Mouse (Mus musculus) c-Kit-positive CD71-positive TER-119-negative erythroid progenitor cells, embryonic 14.5 days (primary cell): ENCODE measurements at regions not wholly inside any gene's neighbourhood (a gene's known extent, or its start where the extent isn't known, plus 50 kb on each side); places are given as distances from the start of the nearest gene placed in this dataset.

ENCODE experiments used
- DNase-seq: peaks from one replicate; pipeline ENCODE4 v3.0.0-alpha.2; 2013; ENCODE audit warnings: low read depth

- DNase-seq, result no peak
Observed at GRCm38 (mm10) chr11:57958233-57958632, 50.6 kb upstream of the Larp1 start.

- no peak for DNase-seq
Observed at GRCm38 (mm10) chr11:57956909-57957308, 52.0 kb upstream of the Larp1 start.

- DNase-seq, result no peak
Observed at GRCm38 (mm10) chr11:57956076-57956475, 52.8 kb upstream of the Larp1 start.

- no peak for DNase-seq
Observed at GRCm38 (mm10) chr11:57955476-57955875, 53.4 kb upstream of the Larp1 start.

- DNase-seq, result peak; percentile 96
Observed at GRCm38 (mm10) chr11:57954510-57955184, 54.2 kb upstream of the Larp1 start.

- DNase-seq, result no peak
Observed at GRCm38 (mm10) chr11:57953694-57954093, 55.2 kb upstream of the Larp1 start.

GRCm38 (mm10) chr11:57952619-57953018 is 56.2 kb upstream of the Larp1 start:
- peak; percentile 87 for DNase-seq

- DNase-seq, result no peak
Observed at GRCm38 (mm10) chr11:57951541-57952326, 57.1 kb upstream of the Larp1 start.

- peak; percentile 76 for DNase-seq
Observed at GRCm38 (mm10) chr11:57950989-57951388, 57.9 kb upstream of the Larp1 start.

GRCm38 (mm10) chr11:57949067-57949466 is 59.8 kb upstream of the Larp1 start:
- DNase-seq, result no peak

- no peak for DNase-seq
Observed at GRCm38 (mm10) chr11:57947347-57947746, 61.5 kb upstream of the Larp1 start.

- no peak for DNase-seq
Observed at GRCm38 (mm10) chr11:57934391-57934850, 74.4 kb upstream of the Larp1 start.

- no peak for DNase-seq
Observed at GRCm38 (mm10) chr11:57933065-57933464, 75.8 kb upstream of the Larp1 start.

GRCm38 (mm10) chr11:57929506-57929905 is 79.4 kb upstream of the Larp1 start:
- DNase-seq, result no peak

GRCm38 (mm10) chr11:57920263-57920662 is 87.6 kb upstream of the Hand1 start:
- no peak for DNase-seq

GRCm38 (mm10) chr11:57918447-57919059 is 85.9 kb upstream of the Hand1 start:
- DNase-seq, result no peak

- no peak for DNase-seq
Observed at GRCm38 (mm10) chr11:57917974-57918373, 85.4 kb upstream of the Hand1 start.

GRCm38 (mm10) chr11:57916016-57916415 is 83.4 kb upstream of the Hand1 start:
- DNase-seq, result no peak

GRCm38 (mm10) chr11:57913801-57914560 is 81.4 kb upstream of the Hand1 start:
- no peak for DNase-seq

GRCm38 (mm10) chr11:57913020-57913699 is 80.5 kb upstream of the Hand1 start:
- no peak for DNase-seq

GRCm38 (mm10) chr11:57911698-57912283 is 79.2 kb upstream of the Hand1 start:
- no peak for DNase-seq
